Mouse (Mus musculus): ENCODE measurements around the gene Gm10491.

The Gm10491 gene

DNA sequence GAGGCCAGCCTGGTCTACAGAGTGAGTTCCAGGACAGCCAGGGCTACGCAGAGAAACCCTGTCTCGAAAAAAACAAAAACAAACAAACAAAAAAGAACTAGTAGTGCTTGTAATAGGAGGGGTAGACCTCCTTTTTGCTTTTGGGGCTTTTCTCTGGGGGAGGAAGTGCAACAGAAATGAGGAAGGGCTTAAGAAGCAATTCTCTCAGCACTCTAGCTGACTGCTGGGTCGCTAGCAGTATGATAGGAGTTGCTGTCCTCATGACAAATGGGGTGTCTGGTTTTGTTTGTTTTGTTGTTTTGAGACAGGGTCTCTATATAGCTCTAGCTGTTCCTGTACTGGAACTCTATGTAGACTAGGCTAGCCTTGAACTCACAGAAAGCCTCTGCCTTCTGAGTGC lies 43.1 kb downstream of the Gm10491 start:
- Histone ChIP-seq H3K36me3 (ENCODE audit: control insufficient read depth, insufficient read depth, low read length, poor library complexity, severe bottlenecking) (no peaks in the 10 kb centered on the region), H3K27me3 (ENCODE audit: control insufficient read depth, insufficient read depth, low read length, poor library complexity, severe bottlenecking) (no peaks in the 10 kb centered on the region)
- DNase-seq (ENCODE audit: low read depth, low spot score), result peak; percentile 64

DNA sequence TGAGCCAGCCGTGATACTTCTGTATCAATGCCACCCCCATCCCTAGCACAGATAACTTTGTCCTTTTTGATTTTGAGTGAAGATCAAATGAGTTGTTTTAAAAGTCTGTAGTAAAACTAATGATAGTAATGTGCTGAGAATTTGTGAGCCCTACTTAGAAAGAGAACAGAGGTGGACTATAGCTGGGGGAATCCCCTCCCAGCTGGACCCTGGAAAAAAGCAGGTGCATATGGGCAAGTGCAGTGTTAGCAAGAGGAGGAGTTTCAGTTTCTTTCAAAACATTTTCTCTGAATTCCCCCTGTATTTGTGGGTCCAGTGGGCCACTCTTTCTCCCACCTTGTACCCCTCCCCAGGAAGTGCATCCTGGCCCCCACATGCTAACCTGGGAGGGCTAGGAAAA lies 44.5 kb downstream of the Gm10491 start:
- Histone ChIP-seq H3K27me3 (ENCODE audit: control insufficient read depth, insufficient read depth, low read length, poor library complexity, severe bottlenecking) (no peaks in the 10 kb centered on the region), H3K36me3 (ENCODE audit: control insufficient read depth, insufficient read depth, low read length, poor library complexity, severe bottlenecking) (no peaks in the 10 kb centered on the region)
- no peak for DNase-seq (ENCODE audit: low read depth, low spot score)

DNA sequence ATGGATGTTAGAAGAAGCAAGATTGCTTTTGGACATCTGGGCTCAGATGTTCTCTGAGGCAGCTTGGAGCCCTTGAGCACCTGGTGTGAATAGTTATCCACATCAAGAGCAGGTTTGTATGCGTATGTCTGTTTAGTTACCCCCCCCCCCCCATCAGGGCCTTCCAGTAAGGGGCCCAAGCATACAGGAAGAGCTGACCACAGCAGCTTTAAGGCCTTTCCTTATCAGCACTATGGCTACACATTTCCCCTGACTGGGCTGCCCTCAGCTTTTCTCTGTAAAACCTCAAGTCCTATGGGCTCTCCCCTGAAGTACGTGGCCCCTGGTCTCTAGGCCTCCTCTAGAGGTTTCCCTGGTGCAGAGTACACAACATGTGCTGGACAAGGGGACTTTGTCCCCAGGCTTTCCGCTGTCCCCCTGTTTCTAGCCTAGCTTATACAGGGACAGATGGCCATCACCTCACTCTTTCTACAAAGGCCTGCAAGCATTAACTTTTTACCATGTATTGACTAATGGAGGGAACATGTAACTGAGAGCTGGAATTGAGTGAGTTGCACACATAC lies 48.4 kb downstream of the Gm10491 start:
- no peak for DNase-seq (ENCODE audit: low read depth, low spot score)
- peaks cover 2% of the 10 kb centered on the region; the same call in 1 of the 2 replicates for H3K36me3 ChIP-seq (ENCODE audit: control insufficient read depth, insufficient read depth, low read length, poor library complexity, severe bottlenecking)
- H3K27me3 ChIP-seq (ENCODE audit: control insufficient read depth, insufficient read depth, low read length, poor library complexity, severe bottlenecking), result no peaks in the 10 kb centered on the region
